Mouse (Mus musculus): Measurements from ENCODE around the gene Gm45062.

Gm45062 gene

DNA sequence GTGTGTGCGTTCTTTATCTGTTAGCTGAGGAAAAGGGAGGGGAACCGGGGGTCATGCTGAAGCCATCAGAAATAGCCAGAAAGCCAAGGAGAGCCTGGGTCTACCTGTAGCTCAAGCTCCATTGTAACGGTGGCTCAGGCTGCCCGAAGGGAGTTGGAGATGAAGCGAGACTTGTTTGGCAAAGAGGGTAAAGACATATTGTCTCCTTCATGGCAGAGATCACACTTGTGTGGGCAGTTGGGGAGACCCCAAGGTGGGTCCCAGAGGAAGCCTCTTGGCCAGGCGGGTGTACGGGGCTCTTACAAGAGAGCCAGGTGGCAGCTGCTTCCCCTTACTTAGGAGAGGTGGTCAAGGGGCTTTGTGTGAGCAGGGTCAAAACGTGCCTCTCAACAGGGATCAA, 369.0 kb downstream of the Gm45062 start:
- no peak for DNase-seq (ENCODE audit: low spot score)

DNA sequence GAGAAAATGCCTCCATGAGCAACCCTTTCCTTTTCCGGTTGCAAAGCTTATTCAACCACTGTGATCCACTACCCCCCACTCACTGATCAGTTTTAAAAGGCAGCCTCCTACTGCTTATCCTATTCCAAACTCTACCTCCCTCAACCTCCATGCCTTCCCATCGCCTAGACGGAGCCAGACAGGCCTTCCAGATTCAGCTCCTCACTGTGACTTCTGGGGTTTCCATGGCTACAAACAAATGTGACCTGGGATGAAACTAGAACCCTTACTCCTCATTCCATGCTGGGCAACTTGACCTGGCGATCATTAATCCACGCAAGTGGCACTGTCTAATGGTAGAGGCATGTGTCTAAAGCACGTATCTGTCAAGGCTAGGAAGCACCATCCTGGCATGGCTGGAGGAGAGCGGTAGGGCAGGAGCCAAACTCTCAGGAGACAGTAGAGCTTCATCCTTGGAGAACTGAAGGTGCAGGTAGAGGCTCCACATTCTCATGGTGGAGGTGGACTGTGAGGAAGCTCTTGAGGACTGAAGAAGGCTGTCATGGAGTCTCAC, 369.5 kb downstream of the Gm45062 start:
- no peak for DNase-seq (ENCODE audit: low spot score)

DNA sequence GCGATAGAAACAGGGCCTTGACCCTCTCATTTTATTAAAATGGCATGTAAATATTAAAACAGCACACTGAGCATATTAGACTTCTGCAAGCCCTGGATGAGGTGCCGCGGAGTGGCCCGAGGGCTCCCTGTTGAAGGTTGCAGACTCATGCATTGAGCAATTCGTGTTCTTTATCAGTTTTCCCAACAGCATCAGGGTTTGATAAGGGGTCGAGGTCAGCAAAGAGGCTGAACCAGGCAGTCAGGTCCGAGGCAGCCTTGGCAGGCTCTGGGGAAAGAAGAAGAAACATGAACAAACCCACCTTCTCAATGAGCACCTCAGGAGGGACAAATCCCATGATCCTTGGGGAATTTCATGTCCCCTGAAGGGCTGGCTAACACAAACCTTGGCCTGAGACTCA, 371.3 kb downstream of the Gm45062 start:
- no peak for DNase-seq (ENCODE audit: low spot score)

DNA sequence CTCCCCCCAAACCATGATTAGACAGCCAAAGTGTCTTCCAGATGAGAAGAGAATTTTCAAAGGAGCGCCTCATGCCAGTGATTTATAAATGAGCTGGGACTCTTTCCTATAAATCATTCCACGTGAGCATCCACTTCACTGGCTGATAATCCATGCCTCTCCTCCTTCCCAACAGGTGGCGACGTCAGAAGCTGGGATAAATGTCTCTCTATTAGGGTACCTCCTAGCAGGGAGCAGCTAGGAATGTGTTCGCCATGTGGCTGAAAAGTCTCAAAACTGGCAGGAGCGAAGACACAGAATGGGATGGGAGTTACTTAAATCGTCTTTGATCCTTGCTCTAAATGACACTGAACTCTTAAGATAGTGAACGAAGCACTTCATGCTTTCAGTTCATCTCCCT, 372.1 kb downstream of the Gm45062 start:
- no peak for DNase-seq (ENCODE audit: low spot score)

DNA sequence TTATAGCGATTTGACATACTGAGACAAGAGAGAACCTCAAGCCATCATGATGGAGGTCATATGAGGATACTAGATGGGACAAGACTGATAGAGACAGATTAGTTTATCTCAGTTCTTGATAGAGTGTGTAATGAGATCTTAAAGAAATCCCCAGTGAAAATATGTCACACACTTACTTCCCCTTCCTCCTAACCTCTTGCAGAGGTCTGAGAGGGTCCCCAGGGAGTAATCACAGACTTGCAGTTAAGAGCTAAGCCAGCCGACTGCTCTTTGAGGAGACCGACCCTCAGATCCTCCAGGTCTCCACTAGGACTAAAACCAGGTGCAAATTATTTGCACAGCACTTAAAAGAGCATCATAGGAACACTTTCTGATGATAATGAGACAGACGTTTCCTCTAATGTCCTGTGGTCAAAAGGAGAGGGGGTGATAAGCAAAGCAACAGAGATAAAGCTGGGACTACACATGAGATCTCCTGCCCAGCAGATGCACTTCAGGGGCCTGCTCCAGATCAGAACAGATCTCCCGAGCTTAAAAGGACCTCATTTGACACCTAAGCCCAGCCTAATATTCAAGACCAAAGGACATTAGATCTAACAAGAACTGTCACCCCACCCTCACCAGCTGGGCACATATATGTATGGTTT, 372.9 kb downstream of the Gm45062 start:
- DNase-seq (ENCODE audit: low spot score) = no peak

DNA sequence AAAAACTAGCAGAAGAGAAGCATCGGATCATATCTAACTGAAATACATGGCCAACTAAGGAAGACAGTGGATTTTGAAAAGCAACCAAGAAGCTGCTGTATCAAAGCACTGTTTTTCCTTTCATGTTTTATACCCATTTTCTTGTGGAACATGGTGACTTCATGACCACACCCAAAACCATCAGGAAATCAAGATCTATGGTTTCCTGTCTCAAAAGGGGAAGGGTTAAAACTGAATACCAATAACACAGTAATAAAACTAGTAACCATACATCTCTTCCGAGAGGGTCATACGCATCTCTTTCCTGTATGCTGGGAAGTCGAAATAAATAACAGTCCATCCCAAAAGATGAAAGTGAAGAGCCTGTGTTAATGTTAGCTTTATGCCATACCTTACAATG, 373.5 kb downstream of the Gm45062 start:
- no peak for DNase-seq (ENCODE audit: low spot score)

DNA sequence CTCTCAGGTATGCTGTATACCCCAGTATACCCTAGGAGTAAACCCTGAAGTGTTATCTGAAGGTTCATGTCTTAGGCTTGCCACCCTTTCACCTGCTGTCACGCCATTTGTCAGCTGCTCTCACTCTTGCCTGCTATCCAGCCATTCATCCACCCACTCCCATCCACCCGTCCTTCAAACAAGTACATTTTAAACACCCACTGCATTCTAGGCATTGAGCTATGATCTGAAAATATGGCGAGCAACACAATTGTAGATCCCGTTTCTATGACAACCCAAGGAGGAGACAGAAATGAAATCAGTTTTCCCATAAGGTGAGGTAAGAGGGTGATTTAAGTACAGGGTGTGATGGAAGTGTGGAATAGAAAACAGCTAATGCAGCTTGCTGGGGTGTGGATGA, 378.9 kb downstream of the Gm45062 start:
- DNase-seq (ENCODE audit: low spot score) = no peak

DNA sequence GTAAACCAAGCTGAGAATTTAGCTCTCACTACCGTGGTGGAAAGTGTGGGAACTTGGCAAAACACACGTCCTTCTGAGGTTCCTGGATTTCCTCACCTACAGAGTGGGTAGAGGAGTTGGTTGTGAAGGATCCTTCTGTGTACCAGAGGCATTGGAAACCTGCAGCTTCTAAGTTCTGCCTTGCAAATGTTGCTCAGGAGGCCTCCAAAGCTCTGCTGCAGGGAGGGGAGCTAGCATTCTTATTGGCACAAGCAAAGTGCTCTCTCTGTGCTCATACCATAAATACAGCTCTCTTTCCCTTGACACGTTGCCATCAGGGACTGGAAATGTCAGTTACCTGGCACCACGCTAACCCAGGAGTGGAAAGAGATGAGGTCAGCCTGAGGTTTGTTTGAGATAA, 379.6 kb downstream of the Gm45062 start:
- no peak for DNase-seq (ENCODE audit: low spot score)

DNA sequence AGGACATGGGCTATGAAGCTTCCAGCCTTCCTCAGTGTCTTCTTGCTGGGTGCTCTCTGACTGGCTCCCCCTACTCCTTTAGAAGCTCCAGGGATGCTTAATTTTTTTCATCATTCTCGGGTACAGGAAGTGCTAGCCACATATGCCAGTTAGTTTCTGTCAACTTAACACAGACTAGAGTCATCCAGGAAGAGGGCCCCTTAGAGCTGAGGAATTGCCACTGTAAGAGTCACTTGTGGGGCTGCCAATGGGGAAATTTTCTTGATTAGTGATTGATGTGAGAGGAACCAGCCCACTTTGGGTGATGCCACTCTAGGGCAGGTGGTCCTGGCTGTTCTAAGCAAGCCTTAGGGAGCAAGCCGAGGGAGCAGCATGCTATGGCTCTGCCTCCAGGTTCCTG, 380.3 kb downstream of the Gm45062 start:
- no peak for DNase-seq (ENCODE audit: low spot score)

DNA sequence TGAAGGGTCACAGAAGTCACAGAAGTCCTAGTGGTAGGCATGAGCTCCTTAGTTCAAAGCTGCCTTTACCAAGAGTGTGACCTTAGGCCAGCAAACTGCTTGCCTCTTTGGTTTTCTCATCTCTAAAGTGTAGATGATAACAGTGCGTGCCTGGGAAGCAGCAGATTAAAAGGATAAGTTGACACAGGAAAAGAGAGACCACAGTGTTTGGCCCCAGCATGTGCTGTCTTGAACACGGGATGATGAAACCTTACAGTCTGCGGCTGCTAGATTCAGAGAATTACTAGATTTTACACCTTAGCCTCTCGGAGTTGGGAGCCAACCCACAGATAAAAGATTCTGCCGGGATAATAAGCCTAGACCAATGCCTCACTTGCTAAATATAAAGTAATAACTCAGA, 381.6 kb downstream of the Gm45062 start:
- DNase-seq (ENCODE audit: low spot score) = no peak

DNA sequence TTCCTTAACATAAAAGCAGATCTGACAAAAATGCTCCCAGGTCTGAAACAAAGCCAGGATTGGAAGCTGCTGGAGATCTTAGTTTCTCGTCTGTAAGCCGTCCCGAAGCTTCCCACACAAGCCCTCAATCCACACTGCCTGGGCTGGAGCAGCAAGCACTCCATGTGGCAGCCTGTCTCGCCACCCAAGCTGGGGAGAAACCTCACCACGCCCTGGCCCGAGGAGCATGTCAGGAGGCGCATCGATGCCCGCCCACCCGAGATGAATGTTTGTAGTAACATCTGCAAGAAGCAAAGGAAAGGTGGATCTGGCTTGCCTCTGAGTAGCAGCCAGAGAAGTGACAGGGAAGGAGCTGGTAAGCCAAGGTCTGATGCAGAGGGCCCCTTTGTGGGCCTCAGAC, 385.5 kb downstream of the Gm45062 start:
- no peak for DNase-seq (ENCODE audit: low spot score)

DNA sequence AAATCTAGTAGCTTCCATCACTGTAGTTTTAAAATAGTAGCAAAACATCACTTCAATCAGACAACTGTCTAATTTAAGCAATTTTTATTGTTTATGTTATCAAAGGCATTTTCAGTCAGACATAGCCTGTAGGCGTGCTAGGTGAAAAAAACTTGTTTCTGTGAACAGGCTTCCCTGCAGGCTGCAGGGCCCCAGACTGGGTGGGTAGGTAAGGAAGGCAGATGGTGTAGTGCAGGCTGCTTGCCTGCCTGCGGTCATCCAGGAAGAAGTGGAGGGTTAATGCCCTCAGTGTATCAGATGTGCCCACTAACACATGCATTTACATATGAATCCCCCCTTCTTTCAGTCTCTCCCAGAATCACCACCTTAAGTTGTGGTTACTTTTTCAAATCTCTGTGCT, 386.5 kb downstream of the Gm45062 start:
- no peak for DNase-seq (ENCODE audit: low spot score)
